Mouse (Mus musculus) myocyte (in vitro differentiated cells): ENCODE data around the gene Rbm42. TPM values are rescaled to one million over a fixed set of nuclear protein-coding genes. Genes with fewer than 3 reads are reported as not detected.

Source experiments
- H3K27me3 ChIP-seq: one replicate; pipeline ENCODE4 v1.6.1; 2011; ENCODE audit not compliant: control insufficient read depth, insufficient read depth, insufficient read length
- H3K36me3 ChIP-seq: one replicate; pipeline ENCODE4 v1.6.1; 2011; ENCODE audit not compliant: control insufficient read depth, insufficient read depth
- H3K4me2 ChIP-seq: one replicate; pipeline ENCODE4 v1.6.1; 2011; ENCODE audit warnings: low read depth, control low read depth
- H3K4me3 ChIP-seq: one replicate; pipeline ENCODE4 v1.5.1; 2011; ENCODE audit warnings: mild to moderate bottlenecking, control low read depth, moderate library complexity
- H3K79me2 ChIP-seq: one replicate; pipeline ENCODE4 v1.6.1; 2011; ENCODE audit not compliant: control insufficient read depth, insufficient read depth
- H3ac ChIP-seq: one replicate; pipeline ENCODE4 v1.6.1; 2011; ENCODE audit not compliant: control insufficient read depth, insufficient read length
- CEBPB ChIP-seq: IDR thresholded peaks from 2 replicates; pipeline ENCODE4 v1.6.1; 2011; ENCODE audit warnings: mild to moderate bottlenecking, moderate library complexity; ENCODE audit not compliant: poor library complexity, insufficient read depth, severe bottlenecking
- E2F4 ChIP-seq: IDR thresholded peaks from one replicate; pipeline ENCODE4 v1.6.1; 2011; ENCODE audit warnings: mild to moderate bottlenecking, control low read depth, moderate library complexity; ENCODE audit not compliant: insufficient read depth
- MAX ChIP-seq: IDR thresholded peaks from one replicate; pipeline ENCODE4 v1.6.1; 2011; ENCODE audit warnings: low read depth, mild to moderate bottlenecking, control low read depth
- MYOD1 ChIP-seq, 3 experiments: IDR thresholded peaks; one replicate each; pipeline ENCODE4 v1.6.1; 2011; ENCODE audit warnings: control low read depth in 2 of 3, low read depth in 2 of 3, mild to moderate bottlenecking in 2 of 3, moderate library complexity in 1 of 3; ENCODE audit not compliant: insufficient read length in 2 of 3, control insufficient read depth in 1 of 3
- MYOG ChIP-seq, 3 experiments: IDR thresholded peaks; one replicate each; pipeline ENCODE4 v1.6.1; 2011; ENCODE audit warnings: control low read depth in 2 of 3, low read depth in 2 of 3, mild to moderate bottlenecking in 2 of 3; ENCODE audit not compliant: insufficient read length in 2 of 3, control insufficient read depth in 1 of 3, insufficient read depth in 1 of 3
- POLR2A ChIP-seq: IDR thresholded peaks from one replicate; pipeline ENCODE4 v1.6.1; 2011; ENCODE audit warnings: low read depth, mild to moderate bottlenecking, control low read depth, moderate library complexity; ENCODE audit not compliant: insufficient read length
- POLR2AphosphoS2 ChIP-seq: IDR thresholded peaks from one replicate; pipeline ENCODE4 v1.6.1; 2011; ENCODE audit warnings: low read depth, control low read depth; ENCODE audit not compliant: insufficient read length
- REST ChIP-seq: IDR thresholded peaks from one replicate; pipeline ENCODE4 v1.6.1; 2011; ENCODE audit warnings: mild to moderate bottlenecking, control low read depth, moderate library complexity; ENCODE audit not compliant: insufficient read depth, insufficient read length
- SRF ChIP-seq: IDR thresholded peaks from one replicate; pipeline ENCODE4 v1.6.1; 2011; ENCODE audit warnings: low read depth; ENCODE audit not compliant: control insufficient read depth, insufficient read length
- TCF12 ChIP-seq: IDR thresholded peaks from one replicate; pipeline ENCODE4 v1.6.1; 2011; ENCODE audit warnings: mild to moderate bottlenecking, control low read depth; ENCODE audit not compliant: poor library complexity, insufficient read depth, severe bottlenecking
- TCF3 ChIP-seq: IDR thresholded peaks from one replicate; pipeline ENCODE4 v1.6.1; 2011; ENCODE audit warnings: low read depth, control low read depth; ENCODE audit not compliant: insufficient read length
- USF1 ChIP-seq: IDR thresholded peaks from one replicate; pipeline ENCODE4 v1.6.1; 2011; ENCODE audit warnings: low read depth, mild to moderate bottlenecking, control low read depth, moderate library complexity
- polyA plus RNA-seq: library from polyadenylated mRNA; unstranded; fragments of >200 nt; fragmentation: generic; extraction: Trizol; gene quantifications from one replicate; pipeline ENCODE4 v1.2.1, GENCODE M21; 2012; ENCODE audit warnings: missing spikeins

The Rbm42 gene
- polyA plus RNA-seq, 1 experiment = 124 TPM

DNA sequence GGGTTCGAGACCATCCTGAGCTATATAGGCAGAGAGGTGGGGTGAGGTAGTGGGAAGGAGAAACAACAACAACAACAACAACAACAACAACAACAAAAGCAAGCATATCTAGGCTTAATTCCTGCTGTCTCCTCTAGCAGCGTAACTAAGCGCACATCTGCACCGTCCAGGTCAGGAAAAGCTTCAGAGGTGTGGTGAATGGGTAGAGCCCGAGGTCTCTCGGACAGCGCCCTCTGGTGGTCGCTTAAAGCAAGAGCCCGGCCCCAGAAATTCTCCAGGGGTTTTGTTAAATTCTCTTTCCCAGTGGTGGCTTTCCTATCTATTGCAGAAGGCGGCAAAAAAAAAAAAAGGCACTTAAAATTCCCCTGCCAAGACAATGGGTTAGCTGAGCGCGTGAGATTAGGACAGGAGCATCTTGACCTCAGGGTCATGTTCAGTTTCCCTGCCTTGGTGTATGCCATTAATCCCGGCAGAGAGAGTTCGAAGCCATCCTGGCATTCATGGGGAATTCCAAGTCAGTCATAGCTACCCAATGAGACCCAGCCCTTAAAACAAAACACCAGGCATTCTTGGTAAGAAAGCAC is 36.5 kb downstream of the Rbm42 start:
- Histone ChIP-seq H3K27me3 (no peaks in the 10 kb centered on the region), H3K4me2 (no peak overlapping the region), H3K79me2 (no peaks in the 10 kb centered on the region), H3K36me3 (peaks cover 21% of the 10 kb centered on the region), H3K4me3 (no peak overlapping the region), H3ac (no peak overlapping the region)
- TF ChIP-seq POLR2A = no peak
- no peak for TF ChIP-seq POLR2AphosphoS2
- TF ChIP-seq USF1 = no peak

DNA sequence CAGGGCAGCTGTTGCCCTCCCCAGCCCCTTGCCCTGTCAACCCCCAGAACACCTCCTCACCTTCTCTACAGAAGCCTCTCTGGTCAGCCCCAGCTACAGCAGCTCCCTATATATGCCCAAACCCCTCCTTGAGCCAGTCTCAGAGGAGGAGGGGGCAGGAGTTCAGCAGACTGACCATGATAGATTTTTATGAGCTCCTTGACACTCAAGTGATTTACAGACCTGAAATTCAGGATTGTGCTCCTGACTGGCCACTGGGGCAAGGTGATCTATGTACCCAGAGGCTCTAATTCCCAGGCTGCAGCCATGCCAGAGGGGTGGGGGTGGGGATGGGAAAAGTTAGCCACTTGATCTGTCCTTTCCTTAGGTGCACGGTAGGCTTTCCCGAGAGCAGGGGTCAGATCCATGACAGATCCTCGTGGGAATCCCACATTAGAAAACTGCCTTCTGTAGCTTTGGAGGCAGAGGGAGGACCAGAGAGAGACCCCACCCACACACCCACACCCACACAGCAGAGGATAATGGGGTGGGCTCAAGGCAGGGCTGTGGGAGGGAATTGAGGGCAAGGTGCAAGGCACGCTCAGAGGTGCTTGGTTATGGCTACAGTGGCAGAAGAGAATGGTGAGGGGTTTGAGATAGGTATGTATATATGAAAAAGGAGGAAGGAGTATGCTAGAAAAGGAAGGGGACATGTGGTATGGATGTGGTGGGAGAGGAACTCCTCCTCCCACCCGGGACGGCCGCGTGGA is 37.3 kb downstream of the Rbm42 start, which contains the start of gene Upk1a:
TSS of gene Upk1a (minus strand) at position 194 of the 749 bp plus-strand sequence.
- Histone ChIP-seq H3K4me3 (no peak within 1 kb of the TSS), H3K79me2 (no peaks in the 10 kb centered on the region), H3K27me3 (no peaks in the 10 kb centered on the region), H3K4me2 (no peak within 1 kb of the TSS), H3ac (no peak within 1 kb of the TSS), H3K36me3 (peaks cover 14% of the 10 kb centered on the region)
- TF ChIP-seq REST (no peak), E2F4 (no peak), TCF12 (no peak), TCF3 (no peak), POLR2AphosphoS2 (no peak), CEBPB (no peak), MYOD1 (IDR thresholded peaks at IDR 0.05; ENCODE audit: control insufficient read depth in 1 of 3, insufficient read length in 2 of 3, low read depth in 2 of 3) (no peak), MYOG (IDR thresholded peaks at IDR 0.05; ENCODE audit: control insufficient read depth in 1 of 3, insufficient read depth in 1 of 3, insufficient read length in 2 of 3, low read depth in 2 of 3) (no peak)

GRCm38 (mm10) chr7:30610043-30610442 is 40.1 kb downstream of the Rbm42 start:
- Histone ChIP-seq H3ac (no peak overlapping the region), H3K36me3 (no peaks in the 10 kb centered on the region), H3K4me2 (no peak overlapping the region), H3K79me2 (no peaks in the 10 kb centered on the region), H3K4me3 (no peak overlapping the region), H3K27me3 (no peaks in the 10 kb centered on the region)
- TF ChIP-seq POLR2AphosphoS2 = no peak
- no peak for TF ChIP-seq POLR2A
- TF ChIP-seq E2F4 = no peak
- no peak for TF ChIP-seq REST

GRCm38 (mm10) chr7:30608476-30608875 is 41.6 kb downstream of the Rbm42 start:
- no peaks in the 10 kb centered on the region for H3K27me3 ChIP-seq
- TF ChIP-seq E2F4 = no peak

GRCm38 (mm10) chr7:30607706-30608309 is 42.3 kb downstream of the Rbm42 start:
- Histone ChIP-seq H3K4me2 (no peak overlapping the region), H3K79me2 (no peaks in the 10 kb centered on the region), H3K27me3 (no peaks in the 10 kb centered on the region), H3ac (no peak overlapping the region), H3K36me3 (no peaks in the 10 kb centered on the region), H3K4me3 (no peak overlapping the region)
- TF ChIP-seq E2F4 (no peak), TCF3 (no peak), POLR2A (no peak), TCF12 (no peak), MYOD1 (IDR thresholded peaks at IDR 0.05; ENCODE audit: control insufficient read depth in 1 of 3, insufficient read length in 2 of 3, low read depth in 2 of 3) (no peak), USF1 (no peak)

More at GRCm38 (mm10) chr7:30608476-30608875, 41.6 kb downstream of the Rbm42 start:
- no peak overlapping the region for H3K4me3 ChIP-seq
- no peak overlapping the region for H3K4me2 ChIP-seq
- H3ac ChIP-seq = no peak overlapping the region
- no peaks in the 10 kb centered on the region for H3K36me3 ChIP-seq
- no peaks in the 10 kb centered on the region for H3K79me2 ChIP-seq

GRCm38 (mm10) chr7:30604944-30605343 is 45.2 kb downstream of the Rbm42 start:
- no peak overlapping the region for H3K4me3 ChIP-seq
- no peaks in the 10 kb centered on the region for H3K36me3 ChIP-seq
- H3K27me3 ChIP-seq = peaks cover 7% of the 10 kb centered on the region
- TF ChIP-seq POLR2AphosphoS2 = no peak
- no peak for TF ChIP-seq E2F4
- TF ChIP-seq CEBPB = no peak
- no peak for TF ChIP-seq SRF
- no peak for TF ChIP-seq MYOG (IDR thresholded peaks at IDR 0.05; ENCODE audit: control insufficient read depth in 1 of 3, insufficient read depth in 1 of 3, insufficient read length in 2 of 3, low read depth in 2 of 3)
- no peak for TF ChIP-seq MAX
- no peak for TF ChIP-seq TCF3
- no peak for TF ChIP-seq POLR2A
- TF ChIP-seq USF1 = no peak
- no peak for TF ChIP-seq TCF12
- TF ChIP-seq MYOD1 (IDR thresholded peaks at IDR 0.05; ENCODE audit: control insufficient read depth in 1 of 3, insufficient read length in 2 of 3, low read depth in 2 of 3) = no peak
- TF ChIP-seq REST = no peak
- no peak overlapping the region for H3ac ChIP-seq
- H3K79me2 ChIP-seq = no peaks in the 10 kb centered on the region
- H3K4me2 ChIP-seq = no peak overlapping the region
